Mouse (Mus musculus) small intestine, adult 2 months (tissue): ENCODE results near the gene Megf11. TPM values are rescaled to one million over a fixed set of nuclear protein-coding genes. Genes with fewer than 3 reads are reported as not detected.

Source experiments
- H3K27ac ChIP-seq: fragments of 200-500 bp; 2 replicates; pipeline ENCODE4 v1.5.1; 2012; ENCODE audit warnings: low read depth, low read length, control low read depth, inconsistent platforms; ENCODE audit not compliant: insufficient read depth
- H3K27me3 ChIP-seq: fragments of 200-500 bp; 2 replicates; pipeline ENCODE4 v1.6.1; 2012; ENCODE audit warnings: mild to moderate bottlenecking, moderate library complexity, low read length, inconsistent platforms; ENCODE audit not compliant: control insufficient read depth, insufficient read depth
- H3K36me3 ChIP-seq: fragments of 200-500 bp; 2 replicates; pipeline ENCODE4 v1.6.1; 2012; ENCODE audit warnings: mild to moderate bottlenecking, low read length, control low read depth, inconsistent platforms; ENCODE audit not compliant: control insufficient read depth, insufficient read depth
- H3K4me1 ChIP-seq: fragments of 200-500 bp; 2 replicates; pipeline ENCODE4 v1.6.1; 2012; ENCODE audit warnings: low read length, inconsistent platforms, mixed read lengths; ENCODE audit not compliant: control insufficient read depth, insufficient read depth, insufficient read length
- H3K4me3 ChIP-seq: fragments of 200-500 bp; 2 replicates; pipeline ENCODE4 v1.5.1; 2012; ENCODE audit warnings: low read depth, mild to moderate bottlenecking, control low read depth, inconsistent platforms, low read length, moderate library complexity
- CTCF ChIP-seq: fragments of 200-500 bp; IDR thresholded peaks from 2 replicates; pipeline ENCODE4 v1.5.1; 2012; ENCODE audit warnings: low read depth, mild to moderate bottlenecking, control low read depth, inconsistent platforms, low read length, moderate library complexity, mixed read lengths; ENCODE audit not compliant: insufficient replicate concordance, insufficient read length; ENCODE audit errors: extremely low read depth
- POLR2A ChIP-seq: fragments of 200-500 bp; IDR thresholded peaks from 2 replicates; pipeline ENCODE4 v1.6.1; 2012; ENCODE audit warnings: low read depth, mild to moderate bottlenecking, control low read depth, inconsistent platforms, low read length, moderate library complexity
- WGBS: fragments of 180-500 bp; shearing (Covaris S2); methylation state at CpG from one replicate; pipeline ENCODE4 v1.1.7; 2018; 5-methylcytosine and 5-hydroxymethylcytosine counted together
- polyA plus RNA-seq: library from polyadenylated mRNA; depleted of rRNA; stranded (reverse); fragments of >200 nt; gene quantifications from 2 replicates; pipeline ENCODE4 v1.2.3, GENCODE M21; 2012

Megf11 gene
- polyA plus RNA-seq, 1 experiment: 0.10 TPM

GRCm38 (mm10) chr9:64565915-64566314 lies 180.5 kb downstream of the Megf11 start:
- Histone ChIP-seq H3K36me3 (no peaks in the 10 kb centered on the region), H3K27me3 (no peaks in the 10 kb centered on the region), H3K27ac (no peak overlapping the region), H3K4me1 (no peaks in the 10 kb centered on the region), H3K4me3 (no peak overlapping the region)
- TF ChIP-seq CTCF: no peak
- no peak for TF ChIP-seq POLR2A

GRCm38 (mm10) chr9:64566376-64566775 lies 180.9 kb downstream of the Megf11 start:
- Histone ChIP-seq H3K4me3 (no peak overlapping the region), H3K4me1 (no peaks in the 10 kb centered on the region), H3K27ac (no peak overlapping the region), H3K36me3 (no peaks in the 10 kb centered on the region), H3K27me3 (no peaks in the 10 kb centered on the region)
- TF ChIP-seq POLR2A: no peak
- WGBS: 30% methylated on average over 2 of the region's 2 CpGs

DNA sequence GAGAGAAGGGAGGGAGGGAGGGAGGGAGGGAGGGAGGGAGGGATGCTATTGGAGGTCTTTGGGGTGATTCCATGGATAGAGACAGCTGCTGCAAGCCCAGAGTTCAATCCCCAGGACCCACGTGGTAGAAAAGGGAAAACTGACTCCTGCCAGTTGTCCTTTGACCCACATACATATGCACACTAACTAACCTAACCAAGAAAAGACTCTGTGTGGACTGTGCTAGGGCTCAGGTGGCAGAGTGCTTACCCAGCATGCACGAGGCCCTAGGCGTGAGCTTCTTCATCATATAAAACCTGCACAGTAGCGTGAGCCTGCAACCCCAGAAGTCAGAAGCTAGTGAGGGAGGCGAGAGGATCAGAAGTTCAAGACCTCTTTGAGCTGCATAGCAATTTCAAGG lies 182.1 kb downstream of the Megf11 start:
- Histone ChIP-seq H3K27ac (no peak overlapping the region), H3K27me3 (0 out of 2 replicates have a peak, but pooled peaks cover 2% of the 10 kb centered on the region), H3K4me3 (no peak overlapping the region), H3K4me1 (no peaks in the 10 kb centered on the region), H3K36me3 (no peaks in the 10 kb centered on the region)
- no peak for TF ChIP-seq CTCF
- TF ChIP-seq POLR2A: no peak
- WGBS: 49% methylated on average over 5 of the region's 5 CpGs

DNA sequence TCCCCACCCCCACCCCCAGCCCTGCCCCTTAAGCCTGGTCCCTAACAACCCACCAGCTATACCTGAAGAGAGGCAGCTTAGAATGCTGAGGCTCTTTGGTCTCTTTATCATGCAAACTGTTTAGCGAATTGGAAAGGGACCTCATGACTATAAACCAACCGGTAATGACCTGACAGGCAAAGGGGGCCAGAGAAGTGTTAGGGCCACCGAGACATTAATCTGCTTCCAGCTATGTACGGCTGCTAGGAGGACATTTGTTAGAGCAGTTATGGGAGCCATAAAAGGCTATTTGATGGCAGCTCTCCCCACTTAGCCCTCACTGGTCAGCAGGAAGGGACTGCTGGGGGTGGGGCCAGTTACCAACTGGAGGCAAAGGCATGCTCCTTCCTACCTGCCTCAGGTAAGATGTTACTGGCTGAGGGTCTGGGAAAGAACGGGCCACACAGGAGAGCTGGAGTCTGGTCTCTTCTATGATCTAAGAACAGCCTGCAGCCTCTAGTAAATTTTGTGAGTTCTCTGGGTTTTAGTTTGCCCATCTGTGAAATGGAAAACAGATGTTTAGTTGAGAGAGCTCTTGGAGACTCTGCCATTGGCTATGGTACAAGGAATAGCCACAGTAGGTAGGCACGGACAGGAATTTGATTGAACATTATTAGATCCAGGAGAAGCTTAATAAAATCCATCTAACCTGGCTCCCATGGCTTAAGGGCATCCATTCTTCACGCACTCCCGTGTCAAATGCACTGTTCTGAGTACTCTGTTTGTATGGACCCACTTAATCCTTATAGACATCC lies 183.2 kb downstream of the Megf11 start:
- TF ChIP-seq POLR2A: no peak
- TF ChIP-seq CTCF: no peak
- no peaks in the 10 kb centered on the region for H3K36me3 ChIP-seq
- H3K4me1 ChIP-seq: no peaks in the 10 kb centered on the region
- 0 out of 2 replicates have a peak, but pooled peaks cover 2% of the 10 kb centered on the region for H3K27me3 ChIP-seq
- H3K27ac ChIP-seq: no peak overlapping the region
- H3K4me3 ChIP-seq: no peak overlapping the region
- WGBS: 64% methylated on average over 8 of the region's 8 CpGs

DNA sequence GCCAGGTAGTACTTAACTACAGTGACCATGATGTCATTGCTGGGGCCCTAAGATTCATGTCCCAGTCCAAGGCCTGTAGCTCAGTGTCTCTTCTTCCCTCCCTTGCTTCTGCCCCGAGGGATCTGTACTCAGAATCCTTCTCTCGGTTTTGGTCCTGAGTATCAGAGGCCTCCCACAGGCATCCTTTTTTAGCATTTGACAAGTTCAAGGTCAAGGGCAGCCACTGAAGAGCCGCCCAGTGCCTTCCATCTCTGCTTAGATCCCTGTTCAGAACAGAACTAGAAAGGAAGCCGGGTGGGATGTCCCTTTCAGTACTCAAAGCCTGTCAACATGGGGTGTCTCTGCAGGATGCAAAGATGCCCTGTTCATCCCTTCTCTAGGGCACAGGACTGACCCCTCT lies 185.0 kb downstream of the Megf11 start:
- no peak for TF ChIP-seq POLR2A
- no peak for TF ChIP-seq CTCF
- no peak overlapping the region for H3K4me3 ChIP-seq
- peaks cover 7% of the 10 kb centered on the region; the same call in 1 of the 2 replicates for H3K27me3 ChIP-seq
- H3K36me3 ChIP-seq: no peaks in the 10 kb centered on the region
- no peak overlapping the region for H3K27ac ChIP-seq
- 65% methylated on average over 4 of the region's 4 CpGs for WGBS
- H3K4me1 ChIP-seq: no peaks in the 10 kb centered on the region; the same call in 1 of the 2 replicates

DNA sequence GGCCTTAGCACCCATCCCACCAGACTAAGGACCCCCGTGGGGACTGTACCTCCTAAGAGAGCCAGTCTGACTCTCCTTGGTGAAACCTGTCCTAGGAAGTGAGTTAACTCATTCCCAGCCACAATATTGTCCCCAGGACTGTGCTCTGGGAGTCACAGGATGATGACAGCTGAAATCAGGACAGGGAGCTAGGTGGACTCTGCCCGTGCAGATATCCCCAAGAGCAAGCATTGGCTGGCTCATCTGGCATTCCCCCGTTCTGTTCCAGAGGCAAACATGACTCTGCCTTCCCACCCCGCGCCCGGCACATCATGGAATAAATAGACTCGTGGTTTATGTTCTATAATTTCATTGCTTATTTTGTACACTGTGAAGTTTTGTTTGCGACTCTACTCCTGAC lies 185.7 kb downstream of the Megf11 start:
- H3K4me1 ChIP-seq: peaks cover 3% of the 10 kb centered on the region
- H3K4me3 ChIP-seq: no peak overlapping the region
- no peaks in the 10 kb centered on the region for H3K36me3 ChIP-seq
- TF ChIP-seq POLR2A (no peak), CTCF (no peak)
- WGBS: 27% methylated on average over 8 of the region's 8 CpGs
- H3K27me3 ChIP-seq: peaks cover 7% of the 10 kb centered on the region; the same call in 1 of the 2 replicates
- no peak overlapping the region for H3K27ac ChIP-seq

DNA sequence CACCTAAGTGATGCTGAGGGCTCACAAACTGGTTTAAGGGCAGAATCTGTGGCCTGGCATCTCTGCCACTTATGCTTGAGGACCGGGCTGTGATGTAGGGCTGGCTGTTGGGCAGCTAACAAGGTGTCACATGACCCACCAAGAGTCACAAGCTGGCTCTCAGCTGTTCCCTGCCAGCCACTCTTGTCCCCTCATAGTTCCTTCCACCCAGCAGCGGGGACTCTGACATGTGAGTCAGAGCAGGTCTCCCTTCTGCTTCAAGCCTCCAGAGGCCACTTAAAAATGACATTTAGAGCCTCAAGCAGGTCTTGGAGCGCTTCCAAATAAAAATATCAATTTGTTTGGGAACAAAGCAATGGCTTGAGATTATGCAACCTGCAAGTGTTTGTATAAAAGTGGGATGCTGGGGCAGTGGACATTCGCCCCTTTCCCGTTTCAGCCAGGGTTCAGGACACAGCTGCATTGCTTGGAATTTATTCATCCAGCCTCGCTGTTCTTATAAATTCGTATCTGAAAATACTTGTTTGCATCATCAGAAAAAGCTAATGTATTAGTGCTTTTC lies 187.3 kb downstream of the Megf11 start:
- TF ChIP-seq POLR2A: no peak
- TF ChIP-seq CTCF: no peak
- Histone ChIP-seq H3K27ac (no peak overlapping the region), H3K36me3 (no peaks in the 10 kb centered on the region), H3K4me1 (peaks cover 16% of the 10 kb centered on the region), H3K27me3 (peaks cover 7% of the 10 kb centered on the region; the same call in 1 of the 2 replicates), H3K4me3 (no peak overlapping the region)
- WGBS: 70% methylated on average over 7 of the region's 7 CpGs
